Mouse (Mus musculus): Measurements from ENCODE around the gene Rps2.

DNA sequence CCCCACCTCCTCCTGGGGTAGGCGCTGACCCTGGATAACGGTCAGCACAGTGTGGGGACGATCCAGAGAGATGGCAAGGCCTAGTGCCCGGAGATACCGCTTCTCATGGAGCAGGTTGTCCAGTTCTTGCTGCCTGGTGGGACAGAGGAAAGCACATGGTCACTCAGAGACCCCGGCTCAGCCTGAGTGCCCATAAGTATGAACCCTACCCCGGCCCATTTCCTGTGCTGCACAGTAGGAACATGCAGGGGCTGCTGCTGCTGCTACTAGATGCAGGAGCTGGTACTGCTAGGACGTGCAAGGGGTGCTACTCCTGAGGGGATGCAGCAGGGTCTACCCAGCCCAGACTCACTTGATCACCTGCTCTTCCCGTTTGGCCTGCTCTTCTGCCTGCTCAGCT lies 16.7 kb upstream of the Rps2 start:
- TF ChIP-seq CTCF (IDR thresholded peaks at IDR 0.05; ENCODE audit: extremely low read depth, insufficient read length, insufficient replicate concordance, low read depth, low read length) (no peak), POLR2A (IDR thresholded peaks at IDR 0.05; ENCODE audit: low read depth, low read length) (no peak)

Data from small intestine, adult 2 months (tissue).